Mouse (Mus musculus): ENCODE results near the gene Smg8.

DNA sequence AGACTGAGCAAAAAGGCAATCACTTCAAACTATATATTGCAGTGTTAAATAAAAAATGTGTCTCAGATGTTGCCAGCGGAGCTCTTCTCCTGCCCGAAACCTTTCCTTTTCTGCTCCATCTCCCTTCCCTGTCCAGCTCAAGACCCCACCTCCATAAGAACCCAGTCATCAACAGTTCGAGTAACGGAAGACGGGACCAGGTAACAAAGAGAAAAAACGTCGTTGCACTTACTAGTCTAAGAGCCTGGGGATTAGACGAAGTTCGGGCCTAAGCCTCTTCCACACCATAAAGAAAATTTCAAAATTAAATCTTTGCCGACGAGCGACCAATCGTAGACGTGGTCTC, 21.8 kb upstream of the Smg8 start, which contains the start of gene Prr11:
- TF ChIP-seq CTCF (IDR thresholded peaks at IDR 0.05; ENCODE audit: low read depth, low read length) (no peak), POLR2AphosphoS5 (IDR thresholded peaks at IDR 0.05; ENCODE audit: insufficient replicate concordance, low read depth, low read length) (no peak), GATA1 (IDR thresholded peaks at IDR 0.05; ENCODE audit: borderline replicate concordance, low read length) (no peak)

All from G1E (cell line).